Mouse (Mus musculus): ENCODE results near the gene Wfikkn1. TPM values are rescaled to one million over a fixed set of nuclear protein-coding genes. Genes with fewer than 3 reads are reported as not detected.

Wfikkn1 gene
- polyA plus RNA-seq, 1 experiment from 2014 or later, result 0.54 TPM

DNA sequence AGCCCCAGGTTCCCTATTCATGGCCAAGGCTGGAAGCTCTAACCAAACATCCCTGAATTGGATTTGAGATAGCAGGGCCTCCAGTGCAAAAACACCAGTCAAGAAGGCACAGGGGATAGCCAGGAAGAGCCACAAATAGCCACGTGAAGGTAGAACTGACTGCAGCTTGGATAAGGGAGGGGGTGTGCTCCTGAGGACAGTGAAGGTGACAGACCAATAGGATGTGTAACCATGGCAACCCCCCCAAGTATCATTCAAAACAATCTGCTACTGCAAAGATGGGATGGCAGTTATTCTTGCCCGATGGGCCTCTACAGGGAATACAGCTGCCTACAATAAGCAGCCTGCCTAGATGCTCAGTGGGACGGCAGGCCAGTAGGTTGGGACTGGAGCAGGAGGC is 43.1 kb downstream of the Wfikkn1 start:
- 42% methylated on average over 3 of the region's 3 CpGs for WGBS (ENCODE audit: insufficient replicate concordance)
- H3K4me3 ChIP-seq (ENCODE audit: low read depth, low read length), result no peak overlapping the region
- H3K27ac ChIP-seq (ENCODE audit: low read depth), result no peak overlapping the region
- ATAC-seq (no peak), DNase-seq (no peak)
- H3K9me3 ChIP-seq (ENCODE audit: low read length), result no peaks in the 10 kb centered on the region
- H3K4me2 ChIP-seq (ENCODE audit: low read depth, low read length), result peak overlapping the region; percentile 76; the same call in 1 of the 2 replicates
- no peak overlapping the region for H3K9ac ChIP-seq (replicated peaks)
- peaks cover 43% of the 10 kb centered on the region for H3K36me3 ChIP-seq (replicated peaks; ENCODE audit: insufficient read depth, low read length)
- peaks cover 42% of the 10 kb centered on the region for H3K4me1 ChIP-seq (ENCODE audit: insufficient read depth)
- H3K27me3 ChIP-seq (ENCODE audit: insufficient read depth, low read length), result no peaks in the 10 kb centered on the region
- no peak for TF ChIP-seq EP300 (IDR thresholded peaks at IDR 0.05; ENCODE audit: low read depth)
- no peak for TF ChIP-seq CTCF (IDR thresholded peaks at IDR 0.05; ENCODE audit: low read depth)

- peak; percentile 69 for DNase-seq
- H3K27me3 ChIP-seq (ENCODE audit: insufficient read depth, low read length), result no peaks in the 10 kb centered on the region
These were observed 43.6 kb downstream of the Wfikkn1 start, which contains the start of gene Rhbdl1 for GRCm38 (mm10) chr17:25837076-25837410. Gene Rhbdl1, minus strand, starts transcription at chr17:25837295.

DNA sequence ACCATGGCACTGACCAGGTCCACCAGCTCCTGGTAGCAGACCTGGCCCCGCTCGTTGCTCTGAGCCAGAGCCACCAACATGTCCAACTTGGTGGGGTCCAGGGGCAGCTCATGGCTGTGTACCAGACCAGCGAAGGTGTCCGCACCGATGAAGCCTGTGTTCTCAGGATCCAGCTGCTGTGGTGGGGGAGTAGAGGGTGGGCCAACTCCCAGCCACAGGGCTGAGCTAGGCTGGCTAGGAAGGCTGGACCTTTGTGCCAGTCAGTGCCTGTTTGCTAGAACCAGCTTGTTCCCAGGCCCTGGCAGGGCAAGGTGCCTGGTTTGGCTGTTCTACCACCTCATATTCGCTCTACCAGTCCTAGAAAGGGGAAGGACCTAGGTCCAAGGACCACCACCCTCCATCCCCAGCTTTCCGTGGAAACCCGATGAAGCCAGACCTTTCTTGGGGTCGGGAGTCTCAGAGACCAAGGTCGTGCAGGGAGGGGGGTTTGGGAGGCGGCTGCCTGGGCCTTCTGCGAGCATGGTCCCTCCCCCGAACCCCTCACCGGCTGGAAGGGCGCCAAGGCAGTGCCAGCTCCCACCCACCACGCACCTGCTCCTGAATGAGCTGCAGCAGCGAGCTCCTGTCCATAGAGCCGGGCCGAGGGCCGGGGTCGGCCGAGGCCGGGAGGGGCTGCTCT is 44.1 kb downstream of the Wfikkn1 start:
- no peak overlapping the region for H3K27ac ChIP-seq (ENCODE audit: low read depth)
- peaks cover 35% of the 10 kb centered on the region for H3K36me3 ChIP-seq (replicated peaks; ENCODE audit: insufficient read depth, low read length)
- peaks cover 49% of the 10 kb centered on the region for H3K4me1 ChIP-seq (ENCODE audit: insufficient read depth)
- ATAC-seq (no peak), DNase-seq (no peak)
- peak overlapping the region; percentile 21; the same call in 1 of the 2 replicates for H3K4me3 ChIP-seq (ENCODE audit: low read depth, low read length)
- no peaks in the 10 kb centered on the region for H3K9me3 ChIP-seq (ENCODE audit: low read length)
- no peaks in the 10 kb centered on the region for H3K27me3 ChIP-seq (ENCODE audit: insufficient read depth, low read length)
- 29% methylated on average over 20 of the region's 23 CpGs for WGBS (ENCODE audit: insufficient replicate concordance)
- H3K4me2 ChIP-seq (ENCODE audit: low read depth, low read length), result peak overlapping the region; percentile 76
- no peak for TF ChIP-seq CTCF (IDR thresholded peaks at IDR 0.05; ENCODE audit: low read depth)
- no peak for TF ChIP-seq EP300 (IDR thresholded peaks at IDR 0.05; ENCODE audit: low read depth)
- peak overlapping the region; percentile 47; the same call in 1 of the 2 replicates for H3K9ac ChIP-seq (replicated peaks)

More at GRCm38 (mm10) chr17:25837076-25837410, 43.6 kb downstream of the Wfikkn1 start, which contains the start of gene Rhbdl1:
- H3K9me3 ChIP-seq (ENCODE audit: low read length), result no peaks in the 10 kb centered on the region
- no peak for ATAC-seq
- no peak within 1 kb of the TSS for H3K27ac ChIP-seq (ENCODE audit: low read depth)
- H3K4me2 ChIP-seq (ENCODE audit: low read depth, low read length), result peak within 1 kb of the TSS; percentile 76
- H3K4me3 ChIP-seq (ENCODE audit: low read depth, low read length), result peak within 1 kb of the TSS; percentile 21; the same call in 1 of the 2 replicates
- TF ChIP-seq EP300 (IDR thresholded peaks at IDR 0.05; ENCODE audit: low read depth) (no peak), CTCF (IDR thresholded peaks at IDR 0.05; ENCODE audit: low read depth) (no peak)
- H3K36me3 ChIP-seq (replicated peaks; ENCODE audit: insufficient read depth, low read length), result peaks cover 38% of the 10 kb centered on the region
- WGBS (ENCODE audit: insufficient replicate concordance), result 5% methylated on average over 20 of the region's 29 CpGs
- peak within 1 kb of the TSS; percentile 47; the same call in 1 of the 2 replicates for H3K9ac ChIP-seq (replicated peaks)
- peaks cover 44% of the 10 kb centered on the region for H3K4me1 ChIP-seq (ENCODE audit: insufficient read depth)

DNA sequence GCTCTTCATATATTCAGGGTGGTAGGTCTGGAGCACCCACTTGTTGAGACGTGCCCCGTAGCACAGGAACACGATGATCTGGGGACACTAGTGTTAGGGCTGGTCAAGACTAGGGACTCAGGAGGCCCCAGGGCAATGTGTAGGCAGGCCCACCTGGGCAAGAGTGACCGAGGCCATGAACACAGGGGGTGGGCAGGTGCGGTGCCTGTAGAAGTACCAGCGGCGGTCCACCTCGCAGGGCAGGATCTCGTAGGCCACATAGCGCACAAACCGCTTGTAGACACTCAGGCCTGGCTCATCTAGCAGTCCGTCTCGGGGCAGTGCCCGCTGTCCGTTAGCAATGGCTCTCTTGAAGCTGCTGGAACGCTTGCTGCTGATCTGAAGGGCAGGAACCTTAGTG is 44.8 kb downstream of the Wfikkn1 start:
- no peaks in the 10 kb centered on the region for H3K27me3 ChIP-seq (ENCODE audit: insufficient read depth, low read length)
- no peak overlapping the region for H3K9ac ChIP-seq (replicated peaks)
- no peaks in the 10 kb centered on the region for H3K9me3 ChIP-seq (ENCODE audit: low read length)
- no peak overlapping the region for H3K4me3 ChIP-seq (ENCODE audit: low read depth, low read length)
- 91% methylated on average over 16 of the region's 16 CpGs for WGBS (ENCODE audit: insufficient replicate concordance)
- no peak for ATAC-seq
- TF ChIP-seq EP300 (IDR thresholded peaks at IDR 0.05; ENCODE audit: low read depth) (no peak), CTCF (IDR thresholded peaks at IDR 0.05; ENCODE audit: low read depth) (no peak)
- H3K4me1 ChIP-seq (ENCODE audit: insufficient read depth), result peaks cover 54% of the 10 kb centered on the region
- peaks cover 35% of the 10 kb centered on the region for H3K36me3 ChIP-seq (replicated peaks; ENCODE audit: insufficient read depth, low read length)
- peak overlapping the region; percentile 18; the same call in 1 of the 2 replicates for H3K4me2 ChIP-seq (ENCODE audit: low read depth, low read length)
- no peak for DNase-seq
- H3K27ac ChIP-seq (ENCODE audit: low read depth), result no peak overlapping the region

GRCm38 (mm10) chr17:25835301-25835700 is 45.4 kb downstream of the Wfikkn1 start:
- Histone ChIP-seq H3K4me2 (ENCODE audit: low read depth, low read length) (peak overlapping the region; percentile 99), H3K36me3 (replicated peaks; ENCODE audit: insufficient read depth, low read length) (peaks cover 35% of the 10 kb centered on the region), H3K4me1 (ENCODE audit: insufficient read depth) (peaks cover 58% of the 10 kb centered on the region), H3K27ac (ENCODE audit: low read depth) (no peak overlapping the region), H3K9ac (replicated peaks) (no peak overlapping the region), H3K9me3 (ENCODE audit: low read length) (no peaks in the 10 kb centered on the region), H3K4me3 (ENCODE audit: low read depth, low read length) (no peak overlapping the region), H3K27me3 (ENCODE audit: insufficient read depth, low read length) (no peaks in the 10 kb centered on the region)
- no peak for DNase-seq
- WGBS (ENCODE audit: insufficient replicate concordance), result 87% methylated on average over 7 of the region's 7 CpGs
- no peak for ATAC-seq
- TF ChIP-seq CTCF (IDR thresholded peaks at IDR 0.05; ENCODE audit: low read depth) (no peak), EP300 (IDR thresholded peaks at IDR 0.05; ENCODE audit: low read depth) (no peak)

GRCm38 (mm10) chr17:25834595-25835222 is 45.9 kb downstream of the Wfikkn1 start:
- Histone ChIP-seq H3K4me3 (ENCODE audit: low read depth, low read length) (peak overlapping the region; percentile 75), H3K27me3 (ENCODE audit: insufficient read depth, low read length) (no peaks in the 10 kb centered on the region), H3K36me3 (replicated peaks; ENCODE audit: insufficient read depth, low read length) (peaks cover 32% of the 10 kb centered on the region), H3K27ac (ENCODE audit: low read depth) (peak overlapping the region; percentile 99), H3K4me2 (ENCODE audit: low read depth, low read length) (peak overlapping the region; percentile 99), H3K9me3 (ENCODE audit: low read length) (no peaks in the 10 kb centered on the region), H3K9ac (replicated peaks) (peak overlapping the region; percentile 84), H3K4me1 (ENCODE audit: insufficient read depth) (peaks cover 62% of the 10 kb centered on the region)
- 76% methylated on average over 12 of the region's 12 CpGs for WGBS (ENCODE audit: insufficient replicate concordance)
- ATAC-seq (no peak), DNase-seq (no peak)
- no peak for TF ChIP-seq EP300 (IDR thresholded peaks at IDR 0.05; ENCODE audit: low read depth)
- TF ChIP-seq CTCF (IDR thresholded peaks at IDR 0.05; ENCODE audit: low read depth), result no peak
